Mouse (Mus musculus) spleen, postnatal 14 days (tissue): ENCODE data around the gene Nhsl1.
A peak's percentile ranks its signal among the peaks of the same experiment; 100 is the strongest.

Experiments
- DNase-seq, 2 experiments: peaks; one replicate each; pipeline ENCODE4 v3.0.0; 2021 to 2022; ENCODE audit warnings: low spot score in 2 of 2

Nhsl1 gene

GRCm38 (mm10) chr10:18341444-18342196, 22.8 kb downstream of the Nhsl1 start:
- DNase-seq: no peak

GRCm38 (mm10) chr10:18347231-18347630, 28.4 kb downstream of the Nhsl1 start:
- no peak for DNase-seq

GRCm38 (mm10) chr10:18350781-18351180, 32.0 kb downstream of the Nhsl1 start:
- no peak for DNase-seq

- no peak for DNase-seq
Observed at GRCm38 (mm10) chr10:18352937-18353336, 34.2 kb downstream of the Nhsl1 start.

GRCm38 (mm10) chr10:18354103-18354502, 35.3 kb downstream of the Nhsl1 start:
- no peak for DNase-seq

GRCm38 (mm10) chr10:18356461-18356860, 37.7 kb downstream of the Nhsl1 start:
- no peak for DNase-seq

- DNase-seq: no peak
Observed at GRCm38 (mm10) chr10:18357212-18357611, 38.4 kb downstream of the Nhsl1 start.

GRCm38 (mm10) chr10:18358461-18358860, 39.7 kb downstream of the Nhsl1 start:
- DNase-seq: no peak

- no peak for DNase-seq
Observed at GRCm38 (mm10) chr10:18360175-18360574, 41.4 kb downstream of the Nhsl1 start.

- no peak for DNase-seq
Observed at GRCm38 (mm10) chr10:18365432-18365831, 46.6 kb downstream of the Nhsl1 start.

- DNase-seq: no peak
Observed at GRCm38 (mm10) chr10:18366697-18367096, 47.9 kb downstream of the Nhsl1 start.

- no peak for DNase-seq
Observed at GRCm38 (mm10) chr10:18368111-18368510, 49.3 kb downstream of the Nhsl1 start.

GRCm38 (mm10) chr10:18370475-18371286, 51.9 kb downstream of the Nhsl1 start:
- no peak for DNase-seq

- DNase-seq: no peak
Observed at GRCm38 (mm10) chr10:18371866-18372265, 53.1 kb downstream of the Nhsl1 start.

GRCm38 (mm10) chr10:18375301-18375700, 56.5 kb downstream of the Nhsl1 start:
- DNase-seq: no peak

GRCm38 (mm10) chr10:18384766-18385165, 66.0 kb downstream of the Nhsl1 start:
- no peak for DNase-seq

GRCm38 (mm10) chr10:18386224-18386623, 67.4 kb downstream of the Nhsl1 start:
- no peak for DNase-seq

GRCm38 (mm10) chr10:18388784-18389575, 70.2 kb downstream of the Nhsl1 start:
- peak in 1 of 2 experiments; percentile 10 for DNase-seq

GRCm38 (mm10) chr10:18390004-18390403, 71.2 kb downstream of the Nhsl1 start:
- no peak for DNase-seq

GRCm38 (mm10) chr10:18391608-18392007, 72.8 kb downstream of the Nhsl1 start:
- no peak for DNase-seq

- DNase-seq: no peak
Observed at GRCm38 (mm10) chr10:18392268-18392667, 73.5 kb downstream of the Nhsl1 start.

- DNase-seq: no peak
Observed at GRCm38 (mm10) chr10:18393740-18394139, 75.0 kb downstream of the Nhsl1 start.
